Mouse (Mus musculus) liver, embryonic 14.5 days (tissue): ENCODE results near the gene Eipr1.

ENCODE experiments used
- CTCF ChIP-seq: IDR thresholded peaks from 2 replicates; pipeline ENCODE4 v1.5.1; 2016; ENCODE audit warnings: antibody characterized with exemption, low read depth, control low read depth
- EP300 ChIP-seq: IDR thresholded peaks from 2 replicates; pipeline ENCODE4 v1.6.1; 2016; ENCODE audit warnings: antibody characterized with exemption, low read depth

DNA sequence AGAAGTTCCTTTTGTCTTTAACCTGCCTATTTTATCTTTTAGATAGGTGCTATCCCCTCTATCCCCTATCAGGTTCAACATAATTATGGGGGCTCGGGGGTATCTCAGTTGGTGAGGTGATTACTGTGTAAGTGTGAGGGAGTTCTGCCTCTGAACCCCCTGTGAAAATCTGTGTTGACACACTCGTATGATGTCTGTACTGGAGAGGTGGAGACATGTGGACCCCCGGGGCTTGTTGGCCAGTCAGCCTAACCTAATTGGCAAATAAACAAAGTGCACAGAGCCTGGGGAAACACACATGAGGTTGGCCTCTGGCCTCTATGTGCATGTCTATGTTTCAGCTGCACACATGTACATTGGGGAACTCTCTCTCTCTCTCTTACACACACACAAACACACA, 161.5 kb downstream of the Eipr1 start:
- TF ChIP-seq CTCF = no peak
- TF ChIP-seq EP300 = no peak
